Mouse (Mus musculus) lung, embryonic 15.5 days (tissue): ENCODE data around the gene Rapgef2. TPM values are rescaled to one million over a fixed set of nuclear protein-coding genes. Genes with fewer than 3 reads are reported as not detected.
A peak's percentile ranks its signal among the peaks of the same experiment; 100 is the strongest.

Source experiments
- ATAC-seq: fragments of 200-750 bp; cut with Nextera tagmentation; 2 replicates; pipeline ENCODE4 v1.8.0; 2017; ENCODE audit warnings: moderate number of reproducible peaks, borderline replicate concordance; ENCODE audit not compliant: low FRiP score, low TSS enrichment; ENCODE audit errors: extremely low read depth
- H3K27ac ChIP-seq: fragments of 300-500 bp; sonication (generic); 2 replicates; pipeline ENCODE4 v1.5.1; 2015; ENCODE audit warnings: moderate library complexity, mild to moderate bottlenecking, inconsistent platforms
- H3K27me3 ChIP-seq: fragments of 300-500 bp; sonication (generic); 2 replicates; pipeline ENCODE4 v1.6.1; 2015; ENCODE audit warnings: inconsistent platforms
- H3K36me3 ChIP-seq: fragments of 300-500 bp; sonication (generic); 2 replicates; pipeline ENCODE4 v1.6.1; 2015; ENCODE audit warnings: inconsistent platforms
- H3K4me1 ChIP-seq: fragments of 300-500 bp; sonication (generic); 2 replicates; pipeline ENCODE4 v1.6.1; 2015; ENCODE audit warnings: inconsistent platforms
- H3K4me2 ChIP-seq: fragments of 300-500 bp; sonication (generic); 2 replicates; pipeline ENCODE4 v1.6.1; 2015; ENCODE audit warnings: inconsistent platforms, mild to moderate bottlenecking, moderate library complexity
- H3K4me3 ChIP-seq: fragments of 300-500 bp; sonication (generic); 2 replicates; pipeline ENCODE4 v1.5.1; 2015; ENCODE audit warnings: mild to moderate bottlenecking, inconsistent platforms
- H3K9ac ChIP-seq: fragments of 300-500 bp; sonication (generic); 2 replicates; pipeline ENCODE4 v1.6.1; 2015; ENCODE audit warnings: inconsistent platforms
- H3K9me3 ChIP-seq: fragments of 300-500 bp; sonication (generic); 2 replicates; pipeline ENCODE4 v1.6.1; 2016; ENCODE audit warnings: inconsistent platforms
- WGBS: fragments of 180-500 bp; shearing (Covaris S2); methylation state at CpG from one replicate; pipeline ENCODE4 v1.1.7; 2015; 5-methylcytosine and 5-hydroxymethylcytosine counted together
- polyA plus RNA-seq: library from polyadenylated mRNA; unstranded; fragments of >200 nt; fragmentation: Nextera tagmentation; extraction: Ambion mirVana; gene quantifications from 2 replicates; pipeline ENCODE4 v1.2.1, GENCODE M21; 2015

Rapgef2 gene
- polyA plus RNA-seq, 1 experiment from 2014 or later: 6.2 TPM

DNA sequence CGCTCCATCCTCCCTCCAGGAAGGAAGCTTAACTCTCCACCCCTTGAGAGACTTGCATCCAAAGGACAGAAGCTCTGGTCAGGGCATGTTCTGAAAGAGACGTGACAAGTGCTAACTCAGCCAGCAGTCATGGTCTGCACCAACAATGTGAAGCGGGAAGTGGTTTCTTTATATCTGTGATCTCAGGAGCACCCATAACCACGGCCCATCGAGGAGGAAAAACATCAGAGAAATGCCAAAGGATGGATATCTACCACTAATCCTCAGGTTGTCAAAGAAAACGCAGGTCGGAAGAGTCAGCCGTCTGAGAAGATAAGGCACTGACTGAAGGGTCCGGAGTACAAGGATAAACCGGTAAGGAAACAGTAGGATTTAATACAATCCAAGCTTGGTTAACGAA lies 38.1 kb downstream of the Rapgef2 start:
- ATAC-seq: no peak
- 71% methylated on average over 11 of the region's 11 CpGs for WGBS
- Histone ChIP-seq H3K4me3 (no peak overlapping the region), H3K36me3 (no peaks in the 10 kb centered on the region), H3K4me2 (no peak overlapping the region), H3K9me3 (no peaks in the 10 kb centered on the region), H3K27ac (no peak overlapping the region), H3K4me1 (peaks cover 7% of the 10 kb centered on the region), H3K9ac (no peak overlapping the region), H3K27me3 (no peaks in the 10 kb centered on the region)

DNA sequence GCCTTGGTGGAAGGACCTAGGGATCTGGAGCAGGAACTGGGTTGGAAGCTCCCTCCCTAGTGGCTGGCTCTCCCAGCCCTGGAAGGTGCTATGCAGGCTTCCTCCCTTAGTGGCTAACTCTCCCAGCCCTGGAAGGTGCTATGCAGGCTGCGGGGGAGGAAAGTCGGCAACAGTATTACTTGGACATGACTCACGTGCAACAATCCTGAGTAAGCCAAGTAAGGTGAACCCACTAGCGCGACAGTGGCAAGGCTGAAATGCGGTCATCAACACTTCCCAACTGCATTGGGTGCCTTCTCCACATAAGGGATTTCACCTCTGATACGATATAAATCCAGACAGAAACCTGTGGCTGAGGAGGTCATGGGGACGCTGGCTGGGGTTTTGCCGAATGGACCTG lies 42.0 kb downstream of the Rapgef2 start:
- H3K36me3 ChIP-seq: no peaks in the 10 kb centered on the region
- WGBS: 72% methylated on average over 9 of the region's 9 CpGs
- no peak for ATAC-seq
- no peak overlapping the region for H3K4me3 ChIP-seq
- H3K4me2 ChIP-seq: no peak overlapping the region
- H3K9me3 ChIP-seq: no peaks in the 10 kb centered on the region
- no peak overlapping the region for H3K9ac ChIP-seq
- H3K27me3 ChIP-seq: no peaks in the 10 kb centered on the region
- H3K27ac ChIP-seq: no peak overlapping the region
- peaks cover 9% of the 10 kb centered on the region for H3K4me1 ChIP-seq

DNA sequence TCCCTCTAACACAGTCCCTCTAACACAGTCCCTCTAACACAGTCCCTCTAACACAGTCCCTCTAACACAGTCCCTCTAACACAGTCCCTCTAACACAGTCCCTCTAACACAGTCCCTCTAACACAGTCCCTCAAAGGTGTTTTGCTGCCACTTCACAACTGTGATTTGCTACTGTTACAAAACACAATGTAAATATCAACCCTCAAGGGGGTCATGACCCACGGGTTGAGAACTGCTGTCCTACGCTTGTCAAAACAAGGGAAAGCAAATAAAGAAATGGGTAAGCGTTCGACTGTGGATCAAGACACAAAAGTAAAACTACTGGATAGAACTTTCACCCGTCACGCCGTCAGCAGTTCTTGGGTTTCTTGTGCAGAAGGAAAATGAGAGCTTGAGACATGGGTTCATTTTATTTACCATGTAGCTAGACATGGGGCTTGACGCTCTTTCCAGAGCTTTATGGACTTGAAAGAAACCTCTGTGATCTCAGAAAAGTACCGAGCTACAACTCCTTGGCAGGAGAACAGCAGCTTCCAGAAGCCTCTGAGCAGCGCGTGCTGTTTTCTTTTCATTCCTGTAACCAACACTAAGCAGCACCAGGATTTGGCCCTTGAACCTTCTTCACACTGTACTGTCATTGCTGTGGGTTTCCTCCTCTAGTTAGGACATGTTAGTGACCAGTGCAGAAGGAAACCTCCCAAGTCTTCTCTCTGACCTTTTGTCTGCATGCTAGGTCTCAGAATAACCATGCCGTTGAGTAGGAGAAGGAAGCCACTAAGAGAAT lies 43.2 kb downstream of the Rapgef2 start:
- no peak overlapping the region for H3K4me2 ChIP-seq
- no peak overlapping the region for H3K27ac ChIP-seq
- WGBS: 48% methylated on average over 12 of the region's 12 CpGs
- no peaks in the 10 kb centered on the region for H3K36me3 ChIP-seq
- no peaks in the 10 kb centered on the region for H3K9me3 ChIP-seq
- H3K4me1 ChIP-seq: peaks cover 20% of the 10 kb centered on the region
- no peaks in the 10 kb centered on the region for H3K27me3 ChIP-seq
- no peak overlapping the region for H3K9ac ChIP-seq
- H3K4me3 ChIP-seq: no peak overlapping the region
- no peak for ATAC-seq

DNA sequence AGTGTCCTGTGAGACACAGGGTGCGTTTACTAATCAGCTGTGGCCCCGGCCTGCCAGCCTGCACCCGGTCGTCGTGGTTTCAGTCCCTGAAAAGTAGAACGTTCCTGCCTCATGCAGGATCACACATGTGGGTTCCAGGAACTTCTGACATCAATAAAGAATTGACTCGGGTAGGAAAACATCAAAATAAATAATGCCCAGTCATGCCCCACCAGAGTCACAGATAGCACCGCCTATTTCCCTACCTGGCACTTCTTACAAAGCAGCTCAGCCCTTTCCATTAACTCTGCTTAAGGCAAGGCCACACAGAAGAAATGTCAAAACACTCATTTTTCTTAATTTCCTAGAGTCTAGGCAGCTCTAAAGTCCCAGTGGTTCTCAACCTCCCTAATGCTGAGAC lies 44.0 kb downstream of the Rapgef2 start:
- no peak overlapping the region for H3K4me2 ChIP-seq
- H3K4me3 ChIP-seq: no peak overlapping the region
- H3K4me1 ChIP-seq: peaks cover 28% of the 10 kb centered on the region
- 51% methylated on average over 8 of the region's 8 CpGs for WGBS
- no peaks in the 10 kb centered on the region for H3K27me3 ChIP-seq
- H3K27ac ChIP-seq: no peak overlapping the region
- H3K9ac ChIP-seq: no peak overlapping the region
- no peaks in the 10 kb centered on the region for H3K36me3 ChIP-seq
- ATAC-seq: no peak
- H3K9me3 ChIP-seq: no peaks in the 10 kb centered on the region

DNA sequence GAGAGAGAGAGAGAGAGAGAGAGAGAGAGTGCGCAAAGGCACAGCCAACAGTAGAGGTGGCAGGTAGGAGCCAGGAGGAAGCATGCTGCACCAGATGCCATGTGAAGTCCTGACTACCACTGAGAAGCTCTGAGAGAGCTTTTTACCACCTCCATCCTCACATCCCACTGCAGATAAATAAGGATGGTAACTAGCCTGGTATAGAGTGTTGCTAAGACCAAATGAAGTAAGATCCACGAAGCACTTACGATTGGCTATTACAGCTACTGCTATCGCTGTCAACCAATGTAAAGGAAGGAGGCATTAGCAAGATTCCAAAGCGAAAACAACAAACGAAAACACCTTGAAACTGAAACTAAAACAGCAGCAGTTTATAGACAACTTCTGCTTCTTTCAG lies 47.3 kb downstream of the Rapgef2 start:
- WGBS: 87% methylated on average over 6 of the region's 6 CpGs
- Histone ChIP-seq H3K4me1 (peaks cover 29% of the 10 kb centered on the region), H3K4me2 (no peak overlapping the region), H3K9ac (no peak overlapping the region), H3K27me3 (no peaks in the 10 kb centered on the region), H3K9me3 (no peaks in the 10 kb centered on the region), H3K4me3 (no peak overlapping the region), H3K36me3 (no peaks in the 10 kb centered on the region), H3K27ac (peak overlapping the region; percentile 15; the same call in 1 of the 2 replicates)
- ATAC-seq: no peak

DNA sequence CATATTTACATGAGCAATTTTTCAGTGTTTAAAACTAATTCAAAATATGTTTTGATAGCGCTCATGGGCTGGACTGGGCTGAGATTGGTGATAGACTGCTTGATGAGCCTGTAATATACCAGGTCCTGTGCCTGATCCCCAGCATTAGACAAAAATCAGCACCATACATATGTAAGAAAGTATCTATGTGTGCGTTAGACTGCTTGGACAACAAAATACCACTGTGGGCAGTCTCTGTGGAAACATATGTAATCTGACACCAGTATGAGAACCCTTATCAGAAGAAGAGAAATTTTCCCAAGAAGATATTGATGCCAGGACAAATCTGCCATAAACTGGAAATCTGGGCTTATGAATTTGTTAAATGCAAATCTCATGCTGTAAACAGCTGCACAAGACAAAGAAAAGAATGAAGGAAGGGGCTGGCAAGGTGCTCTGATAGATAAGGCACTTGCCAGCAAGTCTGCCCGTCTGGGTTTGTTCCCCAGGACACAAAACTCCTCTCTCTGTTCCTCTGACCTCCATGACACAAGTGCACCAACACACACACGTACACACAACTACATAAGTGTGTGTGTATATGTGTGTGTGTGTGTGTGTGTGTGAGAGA lies 47.8 kb downstream of the Rapgef2 start:
- H3K4me2 ChIP-seq: no peak overlapping the region
- 43% methylated on average over 4 of the region's 4 CpGs for WGBS
- peak overlapping the region; percentile 15; the same call in 1 of the 2 replicates for H3K27ac ChIP-seq

DNA sequence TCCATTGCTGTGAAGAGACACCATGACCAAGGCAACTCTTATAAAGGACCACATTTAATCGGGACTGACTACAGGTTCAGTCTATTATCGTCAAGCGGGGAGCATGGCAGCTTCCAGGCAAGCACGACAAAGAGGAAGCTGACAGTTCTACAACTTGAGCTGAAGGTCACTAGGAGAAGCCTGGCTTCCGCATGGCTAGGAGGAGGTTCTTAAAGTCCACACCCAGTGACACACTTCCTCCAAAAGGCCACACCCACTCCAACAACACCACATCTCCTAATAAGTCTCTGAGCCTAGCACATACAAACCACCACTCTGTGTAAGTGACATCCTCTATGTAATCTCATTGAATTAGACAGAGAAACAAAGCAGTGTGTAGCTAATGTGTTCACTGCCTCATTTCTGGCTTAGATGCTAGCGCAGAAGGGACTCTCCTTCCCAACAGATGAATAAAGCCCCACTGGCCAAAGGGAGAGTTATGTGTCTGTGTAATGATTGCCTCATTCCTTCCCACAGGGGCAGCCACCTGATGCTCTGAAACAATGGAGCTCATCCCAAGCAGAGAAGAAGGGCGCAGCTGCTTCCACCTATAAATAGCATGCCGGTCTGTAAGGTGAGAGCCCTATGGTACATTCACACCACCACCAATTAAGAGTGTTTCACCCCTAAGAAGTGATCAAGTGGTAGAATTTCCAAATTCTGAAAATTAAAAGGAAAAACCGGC lies 48.5 kb downstream of the Rapgef2 start:
- 79% methylated on average over 9 of the region's 9 CpGs for WGBS
- Histone ChIP-seq H3K4me2 (no peak overlapping the region), H3K4me1 (peaks cover 28% of the 10 kb centered on the region), H3K36me3 (no peaks in the 10 kb centered on the region), H3K9me3 (no peaks in the 10 kb centered on the region), H3K27ac (0 out of 2 replicates have a peak overlapping the region, but pooled peaks have one; percentile 4), H3K9ac (no peak overlapping the region), H3K4me3 (no peak overlapping the region), H3K27me3 (no peaks in the 10 kb centered on the region)
- ATAC-seq: no peak

More for the DNA sequence above, 47.8 kb downstream of the Rapgef2 start:
- Histone ChIP-seq H3K9me3 (no peaks in the 10 kb centered on the region), H3K4me1 (peaks cover 34% of the 10 kb centered on the region), H3K4me3 (no peak overlapping the region), H3K36me3 (no peaks in the 10 kb centered on the region), H3K27me3 (no peaks in the 10 kb centered on the region), H3K9ac (no peak overlapping the region)
- no peak for ATAC-seq

DNA sequence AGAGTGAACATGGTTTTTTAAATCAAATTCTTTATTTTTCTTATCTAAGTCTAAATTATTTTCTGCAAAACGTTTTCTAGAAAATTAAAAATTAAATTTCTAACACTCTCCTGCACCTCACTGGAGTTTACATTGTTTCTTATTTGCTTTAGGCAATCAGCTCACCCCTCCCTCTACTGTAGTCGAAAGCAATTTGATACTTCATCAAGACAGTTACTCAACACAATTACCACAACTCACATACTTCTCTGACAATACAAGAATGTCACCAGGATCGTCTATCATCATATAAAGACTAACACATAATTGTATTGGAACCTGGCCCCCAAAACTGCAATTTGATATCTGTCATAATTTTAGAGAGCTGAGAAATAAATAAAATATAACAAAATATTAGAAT lies 51.8 kb downstream of the Rapgef2 start:
- WGBS: 32% methylated on average over 3 of the region's 3 CpGs
- no peak for ATAC-seq
- H3K4me2 ChIP-seq: no peak overlapping the region

DNA sequence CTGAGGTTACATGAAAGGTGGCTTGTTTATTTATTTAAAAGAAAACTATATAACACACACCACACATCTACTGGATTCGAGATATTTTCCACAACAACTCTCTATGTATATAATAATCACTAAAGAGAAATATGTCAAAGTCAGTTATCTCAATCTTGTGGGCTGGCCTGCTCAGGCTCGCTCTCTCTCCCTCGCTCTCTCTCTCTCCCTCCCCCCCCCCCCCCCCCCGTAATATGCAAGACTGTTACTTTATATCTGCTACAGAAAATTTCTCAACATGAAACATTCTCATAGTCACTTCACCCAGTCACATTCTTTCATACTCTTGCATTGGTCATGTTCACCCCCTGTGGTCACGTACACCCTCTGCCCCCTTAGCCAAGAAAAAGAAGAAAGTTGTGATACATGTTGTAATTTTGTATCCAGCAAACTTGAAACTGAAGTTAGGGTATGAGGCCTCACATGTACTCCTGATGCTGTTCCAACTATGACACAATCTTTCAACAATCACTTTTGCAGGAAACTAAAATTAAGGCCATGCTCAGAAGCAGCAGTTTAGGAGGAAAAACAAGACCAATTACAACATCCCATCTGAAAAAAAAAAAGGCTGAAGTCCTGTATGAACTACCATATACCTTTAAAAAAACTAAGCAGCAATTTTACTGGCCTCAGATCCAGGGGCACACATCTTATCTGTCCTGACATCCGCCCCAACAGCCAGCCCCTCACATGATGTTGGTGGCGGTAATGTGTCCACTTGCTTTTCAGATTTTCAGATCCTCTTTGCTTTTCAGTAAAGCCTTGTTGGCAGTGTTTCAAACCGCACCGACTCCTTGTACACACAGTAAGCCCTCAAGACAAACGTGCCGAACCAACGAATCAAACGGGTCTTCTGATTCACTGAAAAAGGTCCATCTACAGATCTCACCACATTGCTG lies 52.6 kb downstream of the Rapgef2 start:
- H3K9me3 ChIP-seq: no peaks in the 10 kb centered on the region
- H3K4me3 ChIP-seq: no peak overlapping the region
- no peaks in the 10 kb centered on the region for H3K36me3 ChIP-seq
- no peaks in the 10 kb centered on the region for H3K27me3 ChIP-seq
- H3K4me1 ChIP-seq: peaks cover 32% of the 10 kb centered on the region
- no peak overlapping the region for H3K9ac ChIP-seq
- peak overlapping the region; percentile 38; the same call in 1 of the 2 replicates for H3K27ac ChIP-seq
- peak; percentile 59; the same call in 1 of the 2 replicates for ATAC-seq
- WGBS: 38% methylated on average over 13 of the region's 13 CpGs
- H3K4me2 ChIP-seq: no peak overlapping the region

More for the DNA sequence above, 51.8 kb downstream of the Rapgef2 start:
- H3K27me3 ChIP-seq: no peaks in the 10 kb centered on the region
- no peaks in the 10 kb centered on the region for H3K9me3 ChIP-seq
- H3K4me3 ChIP-seq: no peak overlapping the region
- no peak overlapping the region for H3K27ac ChIP-seq
- no peaks in the 10 kb centered on the region for H3K36me3 ChIP-seq
- peaks cover 31% of the 10 kb centered on the region for H3K4me1 ChIP-seq
- H3K9ac ChIP-seq: no peak overlapping the region

DNA sequence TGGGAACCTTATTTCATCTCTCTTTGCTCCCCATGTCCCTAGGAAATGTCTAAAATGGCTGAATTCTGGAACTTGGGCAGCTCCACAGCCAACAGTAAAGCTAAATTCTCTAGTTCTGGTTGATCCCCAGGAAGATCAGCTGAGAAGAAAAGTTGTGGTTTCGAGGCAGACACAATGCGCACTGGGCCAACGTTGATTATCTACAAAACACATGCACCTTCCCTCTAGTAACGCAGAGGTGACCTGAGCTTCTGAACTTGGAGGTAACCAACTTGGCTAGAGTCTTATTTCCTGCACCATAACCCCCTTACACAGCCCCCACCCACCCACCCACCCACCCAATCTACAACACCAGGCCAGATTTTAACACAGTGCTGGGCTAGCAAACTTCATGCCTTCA lies 55.6 kb downstream of the Rapgef2 start:
- WGBS: 86% methylated on average over 4 of the region's 4 CpGs
- Histone ChIP-seq H3K4me2 (no peak overlapping the region), H3K9ac (no peak overlapping the region), H3K27me3 (no peaks in the 10 kb centered on the region), H3K4me1 (peaks cover 15% of the 10 kb centered on the region), H3K27ac (no peak overlapping the region), H3K4me3 (no peak overlapping the region), H3K36me3 (no peaks in the 10 kb centered on the region), H3K9me3 (no peaks in the 10 kb centered on the region)
- no peak for ATAC-seq

DNA sequence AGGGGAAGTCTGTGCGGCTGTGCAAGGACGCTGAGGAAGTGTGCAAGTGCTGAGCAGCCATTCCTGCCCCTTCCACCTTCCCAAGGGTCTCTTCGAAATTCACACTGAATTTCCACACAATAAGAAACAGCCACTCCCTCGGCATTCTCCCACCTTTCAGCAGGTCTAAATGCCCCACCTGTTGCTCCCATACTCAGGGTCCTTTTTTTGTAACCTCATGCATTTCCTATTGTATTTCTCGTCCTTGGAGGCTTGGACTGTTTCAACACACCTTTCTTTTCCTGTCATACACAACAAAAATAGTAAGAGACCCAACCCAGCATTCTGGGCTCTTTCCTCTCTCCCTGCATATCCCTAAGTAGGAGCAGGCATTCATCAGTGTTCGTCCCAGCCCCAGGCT lies 56.8 kb downstream of the Rapgef2 start:
- no peak for ATAC-seq
- no peak overlapping the region for H3K27ac ChIP-seq
- H3K9me3 ChIP-seq: no peaks in the 10 kb centered on the region
- no peak overlapping the region for H3K4me2 ChIP-seq
- peaks cover 15% of the 10 kb centered on the region for H3K4me1 ChIP-seq
- H3K36me3 ChIP-seq: no peaks in the 10 kb centered on the region
- 66% methylated on average over 6 of the region's 6 CpGs for WGBS
- no peak overlapping the region for H3K4me3 ChIP-seq
- H3K9ac ChIP-seq: no peak overlapping the region
- H3K27me3 ChIP-seq: no peaks in the 10 kb centered on the region
